Mouse (Mus musculus): ENCODE measurements around the gene Uevld. TPM values are rescaled to one million over a fixed set of nuclear protein-coding genes. Genes with fewer than 3 reads are reported as not detected.

Gene Uevld
- total RNA-seq, 2 experiments from 2014 or later: 10.2 TPM

DNA sequence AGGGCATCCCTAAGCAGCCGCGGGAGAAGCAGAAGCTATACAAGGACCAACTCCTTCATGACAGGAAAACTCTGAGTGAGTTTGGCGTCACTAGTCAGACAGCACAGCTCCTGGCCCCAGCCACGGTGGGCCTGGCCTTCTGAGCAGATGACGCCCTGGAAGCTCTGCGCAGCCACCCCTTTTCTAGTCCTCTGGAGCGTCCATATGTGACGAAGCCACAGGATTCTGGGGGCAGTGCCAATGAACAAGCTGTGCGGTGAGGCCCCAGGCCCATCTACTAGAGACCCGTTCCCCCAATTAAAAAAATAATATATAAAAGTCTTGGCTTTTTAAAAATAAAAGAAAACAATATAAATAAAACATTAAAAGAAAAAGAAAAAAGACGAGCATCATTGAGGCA is 17.1 kb upstream of the Uevld start:
- DNase-seq: no peak
- intact Hi-C loops (cut with DNase I; ENCODE audit: low total_unique reads): no loop called here

GRCm38 (mm10) chr7:46974648-46975047 is 16.3 kb upstream of the Uevld start:
- DNase-seq: no peak
- intact Hi-C loops (cut with DNase I; ENCODE audit: low total_unique reads): no loop called here

GRCm38 (mm10) chr7:46969898-46970297 is 11.6 kb upstream of the Uevld start:
- no peak for DNase-seq
- intact Hi-C loops (cut with DNase I; ENCODE audit: low total_unique reads): loop anchor here (5.0 kb wide), 1 partner anchor 177 kb away; no protein-coding TSS in a partner anchor

DNA sequence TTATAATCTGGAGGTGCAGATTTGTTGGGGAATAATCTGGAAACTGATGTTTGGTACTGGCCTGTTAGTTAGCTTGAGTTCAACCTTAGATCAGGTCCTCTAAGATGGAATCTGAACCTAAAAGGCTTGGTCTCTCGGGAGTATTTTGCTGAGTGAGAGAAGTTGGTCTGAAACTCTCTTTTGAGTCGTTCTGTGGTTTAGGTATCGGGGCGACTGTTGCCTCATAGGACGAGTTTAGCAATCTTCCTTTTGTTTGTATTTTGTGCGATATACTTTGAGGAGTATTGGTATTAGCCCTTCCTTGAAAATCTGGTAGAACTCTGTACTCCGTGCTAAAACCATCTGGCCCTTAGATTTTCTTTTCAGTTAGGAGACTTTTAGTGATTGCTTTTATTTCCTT is 5.7 kb upstream of the Uevld start:
- no peak for DNase-seq
- intact Hi-C loops (cut with DNase I; ENCODE audit: low total_unique reads): no loop called here

GRCm38 (mm10) chr7:46962806-46963618 is 4.7 kb upstream of the Uevld start:
- intact Hi-C loops (cut with DNase I; ENCODE audit: low total_unique reads): loop anchor here (2.0 kb wide), 1 partner anchor 52 kb away; no protein-coding TSS in a partner anchor
- DNase-seq: peak; percentile 56

DNA sequence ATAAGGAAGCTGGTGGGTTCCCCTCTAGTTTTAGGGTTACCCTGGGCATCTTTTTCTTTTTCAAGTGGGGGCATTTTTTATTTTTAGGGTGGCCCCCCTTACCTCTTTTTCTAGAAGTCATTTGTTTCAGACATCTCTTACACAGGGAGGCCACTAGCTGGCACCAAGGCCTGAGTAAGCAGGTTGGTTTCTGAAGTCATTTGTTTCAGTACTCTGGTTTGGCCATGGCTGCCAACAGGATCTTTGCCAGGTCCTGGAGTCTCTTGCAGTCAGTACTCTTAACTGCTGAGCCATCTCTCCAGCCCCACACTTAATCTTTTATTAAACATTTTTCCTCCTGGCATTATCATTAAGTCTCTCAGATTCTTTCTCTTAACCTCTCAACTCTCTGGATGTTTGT is 3.8 kb upstream of the Uevld start:
- DNase-seq: no peak
- intact Hi-C loops (cut with DNase I; ENCODE audit: low total_unique reads): loop anchor here (2.0 kb wide), 1 partner anchor 53 kb away; no protein-coding TSS in a partner anchor

DNA sequence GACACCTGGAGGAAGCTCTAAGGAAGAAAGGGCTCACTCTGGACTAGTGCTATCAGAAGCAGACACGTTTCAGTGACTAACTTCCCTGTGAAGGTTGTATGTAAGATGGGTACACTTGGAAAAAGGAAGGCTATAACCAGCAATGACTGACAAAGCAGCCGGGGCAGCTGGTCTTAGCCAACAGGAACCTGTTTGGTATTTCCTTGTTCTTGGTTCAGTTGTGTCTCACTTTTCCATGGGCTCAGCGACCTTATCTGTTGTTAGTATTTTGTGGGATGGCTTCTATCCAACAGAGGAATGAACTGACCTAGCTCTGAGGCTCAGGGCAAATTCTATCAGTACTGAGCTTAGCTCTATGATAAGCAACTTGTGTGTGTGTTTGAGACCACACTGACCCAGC is 2.7 kb upstream of the Uevld start:
- intact Hi-C loops (cut with DNase I; ENCODE audit: low total_unique reads): no loop called here
- no peak for DNase-seq

DNA sequence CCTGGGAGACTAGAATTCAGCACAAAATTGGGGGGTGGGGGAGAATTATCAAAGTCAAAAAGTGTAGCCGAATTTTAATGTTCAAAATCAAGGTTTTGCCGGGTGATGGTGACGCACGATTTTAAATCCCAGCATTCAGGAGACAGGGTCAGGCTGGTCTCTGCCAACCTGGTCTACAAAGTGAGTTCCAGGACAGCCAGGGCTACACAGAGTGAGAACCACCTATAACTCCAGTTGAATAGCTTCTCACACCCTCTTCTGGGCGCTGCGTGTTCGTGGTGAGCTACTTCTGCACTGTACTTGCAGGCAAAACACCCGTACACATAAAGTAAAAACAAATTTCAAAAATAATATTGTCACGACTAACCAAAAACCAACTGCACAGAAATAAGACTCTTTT is 526 bp upstream of the Uevld start:
- intact Hi-C loops (cut with DNase I; ENCODE audit: low total_unique reads): no loop called here
- DNase-seq: no peak

DNA sequence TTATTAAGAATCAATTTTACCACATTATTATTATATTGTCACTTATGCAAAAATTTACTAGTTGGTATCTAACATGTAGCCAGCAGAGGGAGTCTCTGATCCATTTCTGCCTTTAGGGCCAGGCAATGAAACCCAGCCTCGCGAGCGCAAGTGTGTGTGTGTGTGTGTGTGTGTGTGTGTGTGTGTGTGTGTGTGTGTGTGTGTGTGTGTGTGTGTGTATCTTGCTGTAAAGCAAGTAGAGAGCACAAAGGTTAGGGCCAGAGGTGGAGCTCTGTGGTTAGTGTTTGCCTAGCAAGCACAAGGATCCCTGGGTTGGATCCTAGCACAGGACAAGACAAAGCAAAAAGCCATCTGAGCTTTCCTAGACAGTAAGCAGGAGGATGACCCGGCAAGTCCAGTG is 22.5 kb downstream of the Uevld start:
- peak; percentile 6 for DNase-seq
- intact Hi-C loops (cut with DNase I; ENCODE audit: low total_unique reads): no loop called here

GRCm38 (mm10) chr7:46934788-46935187 is 23.5 kb downstream of the Uevld start:
- intact Hi-C loops (cut with DNase I; ENCODE audit: low total_unique reads): no loop called here
- no peak for DNase-seq

- intact Hi-C loops (cut with DNase I; ENCODE audit: low total_unique reads): no loop called here
- DNase-seq: no peak
These were observed 27.0 kb downstream of the Uevld start for GRCm38 (mm10) chr7:46931370-46931769.

DNA sequence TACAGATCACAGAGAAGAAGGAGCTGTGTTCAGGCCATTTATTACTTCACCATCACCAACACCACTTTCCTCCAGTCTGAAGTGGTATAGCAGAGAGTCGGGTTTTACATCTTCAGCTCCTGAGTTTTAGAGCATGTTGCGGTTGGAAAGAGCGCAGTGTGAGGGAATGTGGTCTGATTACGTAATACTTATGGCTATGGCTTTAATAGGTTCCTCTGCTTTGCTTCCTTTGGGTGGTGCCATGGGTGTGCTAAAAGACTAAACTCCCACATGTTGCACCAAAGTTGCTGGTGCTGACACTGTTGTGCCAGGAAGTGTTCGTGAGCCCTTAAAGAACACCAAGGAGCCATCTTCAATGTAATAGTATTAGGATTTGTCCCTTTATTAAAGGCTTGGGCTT is 30.0 kb downstream of the Uevld start:
- intact Hi-C loops (cut with DNase I; ENCODE audit: low total_unique reads): no loop called here
- no peak for DNase-seq

DNA sequence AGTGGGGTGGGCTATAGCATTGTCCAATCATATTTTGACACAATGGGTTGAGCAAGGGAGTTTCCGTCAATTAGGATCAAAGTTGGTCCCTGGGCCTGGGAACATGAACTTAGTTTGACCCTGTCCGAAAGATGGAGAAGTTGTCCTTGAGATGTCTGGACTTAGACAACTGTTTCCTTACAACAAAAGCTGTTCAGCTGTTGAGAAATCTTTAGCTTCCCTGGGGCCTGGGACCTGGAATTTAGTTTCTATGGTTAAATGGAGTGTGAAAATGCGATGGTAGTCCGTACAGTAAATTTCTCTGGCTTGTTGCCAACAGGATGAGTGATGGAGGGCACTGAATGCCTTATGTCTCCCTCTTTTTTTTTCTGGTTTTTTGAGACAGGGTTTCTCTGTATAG is 36.3 kb downstream of the Uevld start:
- intact Hi-C loops (cut with DNase I; ENCODE audit: low total_unique reads): no loop called here
- DNase-seq: no peak

DNA sequence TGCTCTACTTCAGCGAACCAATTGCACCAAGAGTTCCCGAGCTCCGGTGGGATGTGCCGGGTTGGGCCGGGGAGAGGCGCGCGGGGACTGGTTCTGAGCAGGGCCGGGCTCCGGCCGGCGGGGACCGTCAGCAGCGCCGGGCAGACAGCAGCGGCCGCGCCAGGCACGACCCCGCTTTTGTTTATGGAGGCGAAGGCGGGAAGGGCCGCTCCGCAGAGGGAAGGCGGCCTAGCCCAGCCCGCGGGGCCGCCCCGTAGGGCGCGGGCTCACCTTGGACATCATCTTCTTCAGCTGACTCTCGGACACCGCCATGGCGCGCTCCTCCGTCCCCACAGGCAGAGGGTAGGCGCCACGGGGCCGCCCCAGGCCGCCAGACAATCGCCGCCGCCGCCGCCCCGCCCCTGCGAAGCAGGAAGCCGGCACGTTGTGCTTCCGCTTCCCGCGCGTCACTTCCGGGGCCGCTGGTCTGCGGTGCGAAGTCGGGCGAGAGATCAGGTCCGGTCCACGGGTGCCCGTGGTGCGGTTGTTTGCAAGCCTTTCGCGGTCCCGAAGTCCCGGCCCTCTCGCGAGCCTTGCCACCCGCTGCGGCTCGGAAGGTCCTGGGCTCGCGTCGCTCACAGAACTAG is 38.7 kb downstream of the Uevld start, which contains the start of gene Tsg101:
Gene Tsg101, minus strand, starts transcription at position 419 of the 626 bp plus-strand sequence.
- peak; percentile 94 for DNase-seq
- intact Hi-C loops (cut with DNase I; ENCODE audit: low total_unique reads): loop anchor here (10.0 kb wide), 1 partner anchor 115 kb away; no protein-coding TSS in a partner anchor

GRCm38 (mm10) chr7:46918678-46919371 is 39.5 kb downstream of the Uevld start:
- DNase-seq: no peak
- intact Hi-C loops (cut with DNase I; ENCODE audit: low total_unique reads): loop anchor here (10.0 kb wide), 1 partner anchor 114 kb away; no protein-coding TSS in a partner anchor

- DNase-seq: no peak
- intact Hi-C loops (cut with DNase I; ENCODE audit: low total_unique reads): loop anchor here (10.0 kb wide), 1 partner anchor 112 kb away; no protein-coding TSS in a partner anchor
These were observed 42.0 kb downstream of the Uevld start for GRCm38 (mm10) chr7:46916376-46916775.

- no peak for DNase-seq
- intact Hi-C loops (cut with DNase I; ENCODE audit: low total_unique reads): loop anchor here (10.0 kb wide), 1 partner anchor 106 kb away; no protein-coding TSS in a partner anchor
These were observed 47.1 kb downstream of the Uevld start for GRCm38 (mm10) chr7:46911250-46911649.

- intact Hi-C loops (cut with DNase I; ENCODE audit: low total_unique reads): loop anchor here (10.0 kb wide), 1 partner anchor 85 kb away; no protein-coding TSS in a partner anchor
- no peak for DNase-seq
These were observed 59.0 kb downstream of the Uevld start for GRCm38 (mm10) chr7:46899343-46899742.

GRCm38 (mm10) chr7:46895511-46895910 is 62.8 kb downstream of the Uevld start:
- intact Hi-C loops (cut with DNase I; ENCODE audit: low total_unique reads): loop anchor here (10.0 kb wide), 1 partner anchor 81 kb away; no protein-coding TSS in a partner anchor
- no peak for DNase-seq

DNA sequence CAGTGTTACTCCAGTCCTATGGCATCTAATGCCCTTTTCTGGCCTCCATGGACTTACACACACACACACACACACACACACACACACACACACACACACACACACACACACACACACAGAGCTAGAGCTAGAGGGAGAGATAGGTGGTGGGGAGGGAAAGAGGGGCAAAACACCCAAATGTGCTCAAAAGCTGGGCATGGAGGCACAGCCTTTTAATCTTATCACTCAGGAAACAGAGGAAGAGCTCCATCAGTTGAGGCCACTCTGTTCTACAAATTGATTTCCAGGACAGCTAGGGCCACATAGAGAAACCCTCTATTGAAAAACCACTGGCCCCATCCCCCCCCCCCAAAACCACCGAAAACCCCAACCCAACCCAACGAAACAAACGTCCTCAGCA is 75.0 kb downstream of the Uevld start:
- no peak for DNase-seq
- intact Hi-C loops (cut with DNase I; ENCODE audit: low total_unique reads): no loop called here
